Mouse (Mus musculus) layer of hippocampus, adult 2 months (tissue): ENCODE measurements at regions not wholly inside any gene's neighbourhood (a gene's known extent, or its start where the extent isn't known, plus 50 kb on each side); places are given as distances from the start of the nearest gene placed in this dataset.

Experiments used
- DNase-seq, 2 experiments: peaks; one replicate each; pipeline ENCODE4 v3.0.0; 2022; ENCODE audit warnings: low spot score in 2 of 2
- H3K27ac ChIP-seq: fragments of 200-600 bp; 2 replicates; pipeline ENCODE4 v1.8.1; 2022
- H3K4me3 ChIP-seq: fragments of 200-600 bp; 2 replicates; pipeline ENCODE4 v1.8.1; 2022; ENCODE audit warnings: mild to moderate bottlenecking
- CTCF ChIP-seq: fragments of 200-600 bp; conservative IDR thresholded peaks from 2 replicates; pipeline ENCODE4 v1.8.1; 2022; ENCODE audit warnings: antibody characterized with exemption, mild to moderate bottlenecking, moderate library complexity

DNA sequence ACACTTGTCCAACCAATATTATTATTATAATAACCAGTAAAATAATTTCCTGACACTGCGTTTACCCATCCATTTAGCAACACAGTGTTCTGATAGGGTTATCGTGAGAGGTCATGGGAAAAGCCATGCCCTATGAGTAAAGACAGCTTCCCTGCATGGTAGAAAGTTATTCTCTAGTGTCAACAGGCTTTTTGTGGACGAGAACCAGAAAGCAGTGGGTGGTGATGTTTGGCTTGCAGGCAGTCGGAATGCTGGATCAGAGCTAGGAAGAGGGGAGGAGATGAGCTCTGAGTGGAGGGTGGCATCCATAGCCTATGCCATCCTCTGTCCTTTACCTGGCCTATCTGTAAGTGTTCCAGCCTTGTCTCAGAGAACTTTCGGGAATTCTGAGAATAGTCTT is 83.1 kb upstream of the Sash1 start:
- H3K4me3 ChIP-seq, result no peak overlapping the region
- H3K27ac ChIP-seq, result peak overlapping the region; percentile 37; the same call in 1 of the 2 replicates
- TF ChIP-seq CTCF, result no peak
- DNase-seq, result no peak

DNA sequence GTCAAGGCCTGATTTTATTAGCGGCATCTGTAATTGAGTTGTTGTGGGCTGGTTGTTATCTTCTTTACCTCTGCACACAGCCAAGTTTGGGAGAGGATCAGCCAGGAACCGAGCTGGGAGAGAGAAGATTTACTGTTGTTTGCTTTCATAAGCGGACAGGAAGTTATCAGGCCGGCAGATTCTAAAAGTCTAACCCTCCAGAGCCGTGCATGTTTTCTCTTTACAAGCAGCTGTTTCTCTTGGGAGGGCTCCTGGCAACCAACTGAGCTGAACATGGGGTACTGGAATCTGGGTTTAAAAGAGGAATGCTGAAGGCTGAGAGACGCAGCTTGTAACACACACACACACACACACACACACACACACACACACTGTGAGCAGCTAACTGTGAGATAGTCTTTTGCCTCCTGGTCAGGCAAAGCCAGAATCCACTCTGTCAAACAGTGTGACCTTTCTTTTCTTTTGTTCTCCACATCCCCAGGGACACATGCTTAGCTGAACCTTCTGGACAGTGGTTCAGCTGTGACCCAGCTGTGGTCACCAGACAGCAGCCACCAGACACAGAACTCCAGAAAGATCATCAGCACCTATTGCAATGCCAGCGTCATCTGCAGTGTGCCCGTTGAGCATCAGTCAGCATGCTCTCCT is 82.5 kb upstream of the Sash1 start:
- Histone ChIP-seq H3K27ac (peak overlapping the region; percentile 43), H3K4me3 (no peak overlapping the region)
- DNase-seq, result no peak
- no peak for TF ChIP-seq CTCF

DNA sequence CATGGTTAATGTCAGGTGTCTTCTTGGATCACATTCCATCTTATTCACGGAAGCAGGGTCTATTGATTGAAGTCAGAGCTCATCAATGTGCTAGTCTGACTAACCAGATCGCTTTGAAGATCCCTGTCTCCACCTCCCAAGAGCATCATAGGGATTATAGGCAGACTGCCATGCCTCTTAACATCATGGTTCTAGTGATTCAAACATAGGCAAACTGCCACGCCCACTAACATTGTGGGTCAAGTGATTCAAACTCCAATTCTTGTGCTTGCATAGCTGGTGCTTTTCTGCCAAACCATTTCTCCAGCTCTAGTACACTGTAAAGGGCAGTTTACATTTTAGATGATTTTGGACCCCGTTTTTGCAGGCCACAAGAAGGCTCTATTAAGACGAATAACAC is 77.1 kb upstream of the Sash1 start:
- TF ChIP-seq CTCF, result no peak
- DNase-seq, result no peak
- Histone ChIP-seq H3K4me3 (no peak overlapping the region), H3K27ac (no peak overlapping the region)

DNA sequence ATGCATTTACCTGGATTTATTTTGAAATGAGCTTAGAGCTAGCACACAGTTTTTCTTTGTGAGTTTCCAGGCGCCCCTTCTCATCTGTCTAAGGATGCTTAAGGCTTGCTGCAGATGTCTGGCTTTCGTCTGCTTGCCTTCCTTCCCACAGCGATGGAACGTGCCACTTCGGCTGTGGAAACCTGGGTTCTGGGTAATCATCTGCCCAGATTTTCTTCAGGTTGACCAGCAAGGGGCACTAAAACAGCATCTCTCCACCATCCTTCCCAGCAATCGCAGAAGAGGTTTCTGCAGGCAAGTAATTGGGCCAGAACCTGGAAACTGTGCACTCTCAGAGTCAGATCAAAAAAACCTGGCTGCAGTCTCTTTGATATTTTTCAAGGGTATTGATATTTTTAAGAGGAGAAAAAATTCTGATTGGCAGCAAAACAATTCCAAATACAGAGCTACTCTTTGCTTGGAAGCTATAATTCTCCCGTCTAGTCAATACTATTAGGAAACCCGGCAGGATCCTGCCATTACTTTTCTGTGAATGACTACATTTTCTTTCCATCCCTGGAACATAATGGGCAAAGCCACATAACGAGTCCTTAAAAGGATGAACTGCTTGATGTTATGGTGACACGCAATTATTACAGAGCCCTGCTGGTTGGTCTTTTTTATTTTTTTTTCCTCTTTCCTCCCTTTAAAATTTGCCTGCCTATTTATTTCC is 75.2 kb upstream of the Sash1 start:
- Histone ChIP-seq H3K27ac (no peak overlapping the region), H3K4me3 (no peak overlapping the region)
- DNase-seq, result no peak
- TF ChIP-seq CTCF, result peak; percentile 53

DNA sequence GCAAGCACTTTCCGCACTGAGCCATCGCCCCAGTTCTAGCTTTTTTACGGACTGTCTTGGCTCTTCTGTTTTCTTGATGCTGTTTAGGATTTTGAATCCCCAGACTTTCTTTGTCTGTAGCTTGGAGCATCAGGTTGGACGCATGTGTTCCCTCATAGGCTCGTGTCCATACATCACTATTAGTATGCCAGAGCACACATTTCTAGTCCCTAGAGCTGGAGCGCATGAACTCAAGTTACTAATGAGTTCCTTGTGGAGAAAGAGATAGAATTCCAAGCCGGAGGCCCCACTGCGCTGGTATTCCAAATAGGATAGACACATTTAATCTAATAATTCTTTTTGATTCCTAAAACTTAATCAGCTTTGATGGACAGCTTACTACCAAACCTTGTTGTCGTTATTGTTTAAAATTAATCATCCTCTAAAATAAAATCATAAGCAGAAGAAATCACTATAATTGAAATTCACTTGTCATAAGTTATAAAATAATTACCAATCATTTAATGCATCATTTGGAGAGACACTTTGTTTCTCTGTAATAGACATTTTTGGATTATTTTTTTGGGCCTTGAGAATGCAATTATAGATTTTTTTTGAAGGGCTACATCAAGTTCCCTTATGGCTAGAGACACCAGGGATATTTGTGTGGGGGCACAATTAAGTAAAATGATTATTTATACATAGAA is 74.5 kb upstream of the Sash1 start:
- Histone ChIP-seq H3K27ac (no peak overlapping the region), H3K4me3 (no peak overlapping the region)
- TF ChIP-seq CTCF, result no peak
- DNase-seq, result no peak

DNA sequence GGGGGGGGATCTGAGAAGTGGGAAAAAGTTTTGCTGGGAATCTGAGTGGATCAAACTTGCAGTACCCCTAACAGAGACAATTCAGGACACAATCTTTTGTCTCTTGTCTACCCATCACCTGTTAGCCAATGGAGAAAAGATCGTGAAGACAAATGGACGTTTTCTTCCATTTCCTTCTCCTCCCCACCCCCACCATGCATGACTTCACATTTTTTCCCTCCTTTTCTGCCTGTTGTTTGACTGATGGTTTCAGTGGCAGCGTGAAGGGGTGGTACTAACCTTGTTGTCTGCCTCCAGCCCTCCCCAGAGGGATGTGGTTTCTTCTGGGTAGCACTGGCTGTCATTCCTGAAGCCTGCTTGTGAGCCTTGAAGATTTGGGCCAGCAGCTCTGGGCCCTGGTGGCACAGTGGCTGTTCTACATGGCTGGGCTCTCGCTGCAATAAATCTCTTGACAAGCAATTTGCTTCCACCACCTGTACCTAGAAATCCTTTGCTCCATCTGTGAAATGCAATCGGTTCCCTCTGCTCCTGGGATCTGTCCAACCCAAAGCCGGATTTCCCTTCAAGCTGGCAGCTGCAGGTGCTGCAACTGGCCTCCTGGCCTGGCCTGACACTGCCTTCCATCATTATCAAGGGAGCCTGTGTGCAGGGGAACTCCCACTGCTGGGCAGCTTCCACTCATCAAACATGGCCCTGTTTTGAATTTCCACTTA is 69.8 kb upstream of the Sash1 start:
- no peak overlapping the region for H3K4me3 ChIP-seq
- 0 out of 2 replicates have a peak overlapping the region, but pooled peaks have one; percentile 1 for H3K27ac ChIP-seq
- TF ChIP-seq CTCF, result no peak
- DNase-seq, result no peak

DNA sequence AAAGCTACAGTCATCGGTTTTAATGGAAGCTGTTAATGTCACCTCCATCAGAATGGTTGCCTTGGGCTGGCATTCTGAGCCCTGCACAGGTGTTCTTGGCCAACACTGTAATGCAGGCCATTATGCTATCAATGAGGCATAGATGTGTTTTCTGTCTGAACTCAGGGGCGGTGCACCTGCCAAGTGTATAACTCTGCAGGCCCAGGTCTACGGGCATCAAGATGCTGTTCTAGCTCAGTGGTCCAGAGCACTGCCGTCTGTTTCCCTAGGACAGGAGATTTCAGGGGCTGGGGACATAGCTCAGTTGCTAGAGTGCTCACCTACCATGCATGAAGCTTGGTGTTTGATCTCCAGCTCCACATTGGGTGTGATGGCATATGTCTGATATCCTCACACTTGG is 68.1 kb upstream of the Sash1 start:
- Histone ChIP-seq H3K4me3 (no peak overlapping the region), H3K27ac (no peak overlapping the region)
- no peak for DNase-seq
- no peak for TF ChIP-seq CTCF

DNA sequence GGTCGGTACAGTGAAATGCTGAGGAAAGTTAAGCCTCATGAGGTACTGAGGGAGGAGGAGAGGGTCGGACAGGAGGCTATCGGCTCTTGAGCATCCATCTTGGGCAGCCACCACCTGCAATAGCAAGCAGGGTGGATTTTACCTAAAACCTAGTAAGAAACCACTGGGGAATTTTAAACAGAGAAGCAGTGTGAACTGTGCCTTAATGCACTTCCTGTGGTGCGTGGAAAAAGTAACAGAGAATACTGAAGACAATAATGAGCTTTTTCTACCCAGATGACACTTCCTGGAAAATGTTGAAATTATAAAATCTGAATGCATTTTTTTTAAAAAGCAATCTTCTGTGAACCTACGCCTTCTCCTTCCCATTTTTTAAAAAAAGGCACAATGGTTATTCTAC is 67.1 kb upstream of the Sash1 start:
- Histone ChIP-seq H3K27ac (no peak overlapping the region), H3K4me3 (no peak overlapping the region)
- no peak for TF ChIP-seq CTCF
- no peak for DNase-seq

DNA sequence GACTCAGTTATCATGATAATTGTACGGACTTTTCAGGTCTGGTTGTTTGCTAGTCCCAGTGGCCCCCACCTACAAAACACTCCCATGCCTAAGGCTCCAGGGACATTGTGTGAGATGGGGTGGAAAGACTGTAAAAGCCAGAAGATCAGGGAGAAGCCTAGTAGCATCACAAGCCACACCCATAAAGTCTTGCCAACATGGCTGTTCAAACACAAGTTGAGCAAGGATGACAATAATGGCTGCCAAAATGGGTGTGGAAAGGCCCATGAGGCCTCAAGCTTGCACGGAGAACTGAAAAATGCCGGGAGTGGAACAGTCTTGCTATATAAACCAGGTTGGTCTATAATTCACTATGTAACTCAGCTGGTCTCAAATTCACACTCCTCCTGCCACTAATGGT is 66.1 kb upstream of the Sash1 start:
- no peak for TF ChIP-seq CTCF
- Histone ChIP-seq H3K27ac (no peak overlapping the region), H3K4me3 (no peak overlapping the region)
- no peak for DNase-seq

DNA sequence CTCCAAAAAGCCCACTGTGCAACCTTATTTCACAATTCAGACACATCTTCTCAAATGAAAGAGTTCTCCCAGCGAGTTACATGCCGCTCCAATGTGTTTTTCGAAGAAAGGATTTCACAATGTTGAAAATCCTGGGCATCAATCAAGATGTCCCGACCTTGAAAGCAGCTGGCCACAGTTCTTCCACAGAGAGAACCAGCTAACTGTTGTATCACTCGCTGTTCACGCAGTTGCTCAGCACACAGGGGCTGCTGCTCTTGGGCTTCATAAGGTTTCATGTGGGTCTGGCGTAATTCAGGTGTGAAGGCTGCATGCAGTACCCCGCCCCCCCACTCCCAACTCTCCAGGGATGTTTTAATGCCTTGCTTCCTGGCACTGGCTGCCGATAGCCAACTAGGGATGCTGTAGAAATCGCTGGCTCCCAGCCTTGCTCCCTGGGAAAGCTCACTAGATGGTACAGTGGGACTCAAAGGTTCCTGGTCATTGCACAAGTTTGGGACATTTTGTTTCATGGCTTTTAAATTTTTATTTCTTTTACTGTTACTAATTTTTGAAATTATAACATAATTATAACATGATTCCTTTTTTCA is 65.5 kb upstream of the Sash1 start:
- DNase-seq, result no peak
- TF ChIP-seq CTCF, result no peak
- H3K27ac ChIP-seq, result peak overlapping the region; percentile 41; the same call in 1 of the 2 replicates
- H3K4me3 ChIP-seq, result no peak overlapping the region

DNA sequence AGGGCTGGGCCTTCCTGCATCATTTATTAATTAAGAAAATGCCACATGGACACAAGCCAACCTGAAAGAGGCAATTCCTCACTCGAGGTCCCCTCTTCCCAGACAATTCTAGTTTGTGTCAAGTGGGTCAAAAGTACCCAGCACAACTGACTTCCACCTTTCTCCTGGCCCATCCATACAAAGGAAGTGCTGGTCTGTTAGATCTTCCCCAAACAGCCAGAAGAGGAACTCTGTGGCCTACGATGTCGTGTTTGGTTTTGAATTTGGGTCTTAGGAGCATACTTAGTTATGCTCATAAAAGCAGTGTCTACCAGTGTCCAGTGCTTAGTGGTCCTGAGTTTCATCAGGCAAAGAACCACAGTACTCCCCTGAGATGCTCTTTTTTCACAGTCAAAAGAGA is 62.4 kb upstream of the Sash1 start:
- H3K27ac ChIP-seq, result no peak overlapping the region
- no peak for TF ChIP-seq CTCF
- no peak for DNase-seq
- H3K4me3 ChIP-seq, result no peak overlapping the region

DNA sequence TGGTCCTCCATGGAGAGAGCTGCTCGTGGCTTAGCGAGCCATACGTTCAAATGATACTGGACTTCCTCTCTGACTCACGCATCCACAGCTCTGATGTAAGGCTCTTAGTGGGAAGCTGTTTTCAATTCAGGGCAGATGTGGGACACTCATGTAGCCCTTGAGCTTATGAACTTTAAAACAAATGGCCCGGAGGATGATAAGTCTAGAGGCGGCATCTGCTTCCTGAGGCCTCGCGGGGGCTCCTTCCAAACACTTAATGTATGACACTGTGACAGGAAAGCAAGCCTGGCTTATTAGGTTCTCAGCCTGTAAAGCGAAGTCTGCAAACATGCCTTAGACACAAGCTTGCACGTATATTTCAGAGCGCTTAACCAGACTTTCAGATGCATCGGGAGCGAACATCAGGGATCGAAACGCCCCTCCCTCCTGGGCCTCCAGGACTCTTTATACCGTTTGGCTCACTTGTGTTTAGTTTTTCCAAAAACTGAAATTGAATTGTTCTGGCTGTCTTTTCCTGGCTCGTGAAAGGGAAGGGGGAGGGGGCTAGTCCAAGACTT is 59.4 kb upstream of the Sash1 start:
- DNase-seq, result no peak
- Histone ChIP-seq H3K4me3 (no peak overlapping the region), H3K27ac (peak overlapping the region; percentile 43; the same call in 1 of the 2 replicates)
- TF ChIP-seq CTCF, result no peak
